Mouse (Mus musculus) mouse embryonic stem cell (cell line): ENCODE measurements around the gene Edc3.

Source experiments
- in situ Hi-C, 2 experiments: fragments of 300-500 bp; cut with MboI; formaldehyde crosslinking; loops; 1 replicate in 1 of 2; 3 replicates in 1 of 2; pipeline ENCODE4 v1.14.3; 2019 to 2020; ENCODE audit warnings: low sequenced_read_pairs in 2 of 2, low pct_unique_long_range_greater_than_20kb in 1 of 2, mixed read lengths in 1 of 2; ENCODE audit not compliant: unreplicated experiment in 1 of 2

Edc3 gene

GRCm38 (mm10) chr9:57748831-57749230 lies 40.5 kb downstream of the Edc3 start:
- in situ Hi-C loops: no loop called here

- in situ Hi-C loops: loop anchor here in 1 of 2 experiments (10.0 kb wide), 1 partner anchor 86 kb away; no protein-coding TSS in a partner anchor
These were observed 42.6 kb downstream of the Edc3 start for GRCm38 (mm10) chr9:57750901-57751300.

- in situ Hi-C loops: loop anchor here in 1 of 2 experiments (10.0 kb wide), 1 partner anchor 93 kb away; no protein-coding TSS in a partner anchor
These were observed 49.2 kb downstream of the Edc3 start for GRCm38 (mm10) chr9:57757578-57757977.

- in situ Hi-C loops: loop anchor here in 1 of 2 experiments (10.0 kb wide), 1 partner anchor 94 kb away; no protein-coding TSS in a partner anchor
These were observed 50.2 kb downstream of the Edc3 start for GRCm38 (mm10) chr9:57758528-57758927.

- in situ Hi-C loops: loop anchor here in 1 of 2 experiments (10.0 kb wide), 1 partner anchor 94 kb away; no protein-coding TSS in a partner anchor
These were observed 50.9 kb downstream of the Edc3 start for GRCm38 (mm10) chr9:57759289-57759688.

GRCm38 (mm10) chr9:57760416-57761146 lies 52.2 kb downstream of the Edc3 start:
- in situ Hi-C loops: no loop called here

GRCm38 (mm10) chr9:57761563-57762551 lies 53.5 kb downstream of the Edc3 start:
- in situ Hi-C loops: no loop called here

- in situ Hi-C loops: no loop called here
These were observed 54.2 kb downstream of the Edc3 start for GRCm38 (mm10) chr9:57762563-57762991.

- in situ Hi-C loops: no loop called here
These were observed 56.0 kb downstream of the Edc3 start for GRCm38 (mm10) chr9:57764147-57764973.

GRCm38 (mm10) chr9:57764974-57765363 lies 56.6 kb downstream of the Edc3 start:
- in situ Hi-C loops: no loop called here

- in situ Hi-C loops: no loop called here
These were observed 57.3 kb downstream of the Edc3 start, which contains the start of gene Clk3 for GRCm38 (mm10) chr9:57765364-57766351. Clk3 (minus strand) TSS chr9:57765860.

- in situ Hi-C loops: no loop called here
These were observed 58.1 kb downstream of the Edc3 start for GRCm38 (mm10) chr9:57766431-57766830.

- in situ Hi-C loops: no loop called here
These were observed 58.9 kb downstream of the Edc3 start for GRCm38 (mm10) chr9:57767231-57767630.

GRCm38 (mm10) chr9:57769539-57770069 lies 61.3 kb downstream of the Edc3 start:
- in situ Hi-C loops: no loop called here

GRCm38 (mm10) chr9:57770214-57770613 lies 61.9 kb downstream of the Edc3 start:
- in situ Hi-C loops: no loop called here

GRCm38 (mm10) chr9:57770836-57771235 lies 62.5 kb downstream of the Edc3 start:
- in situ Hi-C loops: no loop called here

- in situ Hi-C loops: no loop called here
These were observed 65.4 kb downstream of the Edc3 start for GRCm38 (mm10) chr9:57773754-57774153.
